Mouse (Mus musculus): Measurements from ENCODE around the gene Cdsn. TPM values are rescaled to one million over a fixed set of nuclear protein-coding genes. Genes with fewer than 3 reads are reported as not detected.
A peak's percentile ranks its signal among the peaks of the same experiment; 100 is the strongest.

Gene Cdsn
- total RNA-seq, 1 experiment from 2014 or later: not detected

DNA sequence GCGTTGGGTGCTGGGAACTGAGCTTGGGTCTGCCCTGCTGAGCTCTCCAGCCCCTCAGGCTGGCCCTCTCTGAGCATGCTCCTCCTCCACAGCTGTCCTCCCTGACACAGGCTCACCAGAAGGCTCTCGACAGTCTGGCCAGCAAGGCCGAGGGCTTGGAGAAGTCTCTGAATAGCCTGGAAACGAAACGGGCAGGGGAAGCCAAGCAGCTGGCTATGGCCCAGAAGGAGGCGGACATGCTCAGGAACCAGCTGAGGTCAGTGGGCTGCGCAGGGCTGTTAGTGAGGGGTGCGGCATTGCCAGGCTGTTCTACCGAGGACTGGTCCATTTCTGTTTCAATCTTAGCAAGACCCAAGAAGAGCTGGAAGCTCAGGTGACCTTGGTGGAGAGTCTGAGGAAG, 27.6 kb upstream of the Cdsn start:
- ATAC-seq (replicated peaks in 1 of 2; ENCODE audit: insufficient read depth in 1 of 2, low FRiP score in 2 of 2, low TSS enrichment in 1 of 2, low read depth in 1 of 2, poor library complexity in 2 of 2, severe bottlenecking in 2 of 2): no peak

DNA sequence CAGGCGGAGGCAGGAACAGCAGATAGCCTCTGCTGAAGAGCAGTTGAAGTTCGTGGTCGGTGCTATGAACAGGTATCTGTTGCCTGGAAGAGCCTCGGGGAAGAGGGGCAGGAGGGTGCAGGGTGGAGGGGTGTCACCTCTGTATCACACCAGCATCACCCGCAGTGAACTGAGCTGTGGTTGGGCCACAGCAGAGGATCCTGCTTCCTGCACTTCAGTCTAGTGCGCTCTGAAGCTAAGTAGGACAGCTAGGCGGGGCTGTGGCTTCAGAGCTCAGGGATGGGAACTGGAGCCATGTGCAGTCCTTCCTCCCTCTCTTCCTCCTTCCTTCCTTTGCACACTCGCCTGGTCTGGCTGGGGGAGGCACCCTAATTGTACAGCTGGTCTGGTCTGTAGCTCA, 25.3 kb upstream of the Cdsn start:
- peak in 1 of 2 experiments; percentile 51; a peak in 1 of 4 replicates for ATAC-seq (replicated peaks in 1 of 2; ENCODE audit: insufficient read depth in 1 of 2, low FRiP score in 2 of 2, low TSS enrichment in 1 of 2, low read depth in 1 of 2, poor library complexity in 2 of 2, severe bottlenecking in 2 of 2)

DNA sequence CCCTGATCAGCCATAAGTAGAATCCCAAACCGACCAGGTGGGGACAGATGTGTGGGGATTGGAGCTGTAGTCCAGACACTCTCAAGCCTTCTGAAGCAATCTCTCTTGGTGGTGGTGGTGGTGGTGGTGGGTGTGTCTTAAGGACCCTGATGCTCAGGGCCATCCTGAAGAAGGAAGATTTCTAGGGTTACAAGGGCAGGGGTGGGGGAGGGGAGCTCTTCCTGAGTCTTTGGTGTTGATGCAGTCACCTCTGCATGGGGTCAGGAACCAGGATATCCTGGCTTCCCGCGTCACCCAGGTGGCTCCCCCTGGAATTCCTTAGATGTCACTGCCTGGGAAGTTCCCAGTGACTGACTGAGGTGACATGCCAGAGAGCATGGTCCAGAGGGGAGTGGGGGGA, 19.6 kb upstream of the Cdsn start:
- no peak for ATAC-seq (replicated peaks in 1 of 2; ENCODE audit: insufficient read depth in 1 of 2, low FRiP score in 2 of 2, low TSS enrichment in 1 of 2, low read depth in 1 of 2, poor library complexity in 2 of 2, severe bottlenecking in 2 of 2)

DNA sequence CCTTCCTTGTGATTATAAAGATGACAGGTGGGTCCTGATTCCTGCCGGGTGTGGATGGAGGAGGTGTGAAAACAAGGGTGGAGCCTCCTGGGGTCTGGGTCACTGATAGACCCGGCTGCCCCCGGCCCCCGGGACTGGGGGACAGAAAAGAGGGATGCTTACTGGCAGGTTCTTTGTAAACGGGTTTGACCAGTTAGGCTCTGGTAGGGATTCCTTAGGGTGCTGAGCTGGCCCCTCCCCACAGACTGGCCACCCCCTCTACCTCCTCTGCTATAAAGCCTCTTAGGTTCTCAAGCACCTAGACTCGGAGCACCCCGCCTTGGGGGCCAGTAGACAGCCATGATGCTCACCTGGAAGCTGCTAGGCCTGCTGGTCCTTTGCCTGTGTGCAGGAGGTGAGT, 19.0 kb upstream of the Cdsn start, which contains the start of gene Psors1c2:
Gene Psors1c2 (plus strand): TSS at position 301 of the 400 bp plus-strand sequence.
- ATAC-seq (replicated peaks in 1 of 2; ENCODE audit: insufficient read depth in 1 of 2, low FRiP score in 2 of 2, low TSS enrichment in 1 of 2, low read depth in 1 of 2, poor library complexity in 2 of 2, severe bottlenecking in 2 of 2): no peak

DNA sequence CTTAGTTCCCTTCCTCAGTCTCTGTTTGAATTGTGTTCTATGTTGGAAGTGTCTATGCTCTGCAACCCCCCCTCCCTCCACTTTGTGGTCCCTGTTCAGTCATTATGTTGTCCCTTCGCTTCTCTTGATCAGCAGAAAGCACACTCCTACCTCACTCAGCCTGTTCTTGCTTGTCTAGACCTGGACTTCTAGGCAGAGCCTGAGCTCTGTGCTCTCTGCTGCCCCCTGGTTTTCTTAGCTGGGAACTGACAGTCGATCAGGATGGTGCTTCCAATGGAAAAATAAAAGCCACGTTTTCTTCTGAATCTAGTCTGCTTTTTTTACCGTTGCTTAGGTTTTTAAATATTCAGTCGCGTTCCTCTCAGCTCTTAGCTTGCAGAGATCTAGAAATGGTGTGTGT, 17.6 kb upstream of the Cdsn start:
- ATAC-seq (replicated peaks in 1 of 2; ENCODE audit: insufficient read depth in 1 of 2, low FRiP score in 2 of 2, low TSS enrichment in 1 of 2, low read depth in 1 of 2, poor library complexity in 2 of 2, severe bottlenecking in 2 of 2): peak; percentile 70 to 81; a peak in 2 of 4 replicates

DNA sequence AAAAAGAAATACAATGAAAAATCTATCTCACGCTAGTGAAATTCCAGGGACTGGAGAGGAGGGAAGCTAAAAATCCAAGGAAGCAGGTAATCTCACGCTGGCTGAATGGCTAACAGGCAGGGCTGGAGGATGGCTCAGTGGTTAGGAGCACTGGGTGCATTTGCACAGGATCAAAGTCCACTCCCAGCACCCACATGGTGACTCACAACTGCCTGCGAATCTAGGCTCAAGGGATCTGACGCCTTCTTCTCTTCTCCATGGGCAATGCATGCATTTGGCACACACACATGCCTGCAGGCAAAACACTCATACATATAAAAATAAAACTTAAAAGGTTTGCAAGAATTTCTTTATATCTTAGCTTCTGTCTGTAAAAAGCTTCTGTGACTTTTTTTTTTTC, 14.5 kb upstream of the Cdsn start:
- no peak for ATAC-seq (replicated peaks in 1 of 2; ENCODE audit: insufficient read depth in 1 of 2, low FRiP score in 2 of 2, low TSS enrichment in 1 of 2, low read depth in 1 of 2, poor library complexity in 2 of 2, severe bottlenecking in 2 of 2)

DNA sequence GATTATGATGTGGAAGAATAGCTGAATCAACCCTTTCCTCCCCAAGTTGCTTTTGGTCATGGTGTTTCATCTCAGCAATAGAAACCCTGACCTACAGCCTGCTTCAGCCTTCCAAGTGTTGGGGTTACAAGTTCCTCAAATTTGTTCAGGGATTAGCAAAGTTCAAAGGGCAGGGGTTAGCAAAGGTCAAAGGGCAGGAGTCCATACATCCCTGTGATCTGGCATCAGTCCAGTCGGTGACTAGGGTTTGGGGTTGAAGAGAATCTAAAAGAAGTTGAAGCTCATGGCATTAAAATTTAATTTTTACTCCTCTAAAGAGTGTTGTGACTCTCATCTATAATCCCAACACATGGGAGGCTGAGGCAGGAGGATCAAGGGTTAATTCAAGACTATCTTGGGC, 13.5 kb upstream of the Cdsn start:
- ATAC-seq (replicated peaks in 1 of 2; ENCODE audit: insufficient read depth in 1 of 2, low FRiP score in 2 of 2, low TSS enrichment in 1 of 2, low read depth in 1 of 2, poor library complexity in 2 of 2, severe bottlenecking in 2 of 2): no peak

DNA sequence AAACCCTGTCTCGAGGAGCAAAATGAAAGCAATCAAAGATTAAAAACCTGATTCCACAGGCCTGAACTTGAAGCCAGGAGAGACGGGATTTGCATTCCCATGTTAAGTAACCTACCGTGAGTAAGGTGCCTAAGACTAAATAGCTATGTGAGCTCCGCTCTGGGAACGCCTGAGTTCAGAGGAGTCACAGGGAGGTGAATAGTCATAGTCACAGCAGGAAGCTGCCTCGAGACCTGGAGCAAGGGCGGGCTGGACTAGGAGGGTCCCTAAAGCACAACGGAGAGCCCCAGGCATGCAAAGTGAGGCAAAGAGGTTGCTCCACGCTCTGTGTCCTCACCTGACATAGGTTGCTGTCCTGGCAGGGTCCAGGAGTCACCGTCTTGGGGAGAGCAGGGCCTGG, 12.4 kb upstream of the Cdsn start:
- ATAC-seq (replicated peaks in 1 of 2; ENCODE audit: insufficient read depth in 1 of 2, low FRiP score in 2 of 2, low TSS enrichment in 1 of 2, low read depth in 1 of 2, poor library complexity in 2 of 2, severe bottlenecking in 2 of 2): no peak

DNA sequence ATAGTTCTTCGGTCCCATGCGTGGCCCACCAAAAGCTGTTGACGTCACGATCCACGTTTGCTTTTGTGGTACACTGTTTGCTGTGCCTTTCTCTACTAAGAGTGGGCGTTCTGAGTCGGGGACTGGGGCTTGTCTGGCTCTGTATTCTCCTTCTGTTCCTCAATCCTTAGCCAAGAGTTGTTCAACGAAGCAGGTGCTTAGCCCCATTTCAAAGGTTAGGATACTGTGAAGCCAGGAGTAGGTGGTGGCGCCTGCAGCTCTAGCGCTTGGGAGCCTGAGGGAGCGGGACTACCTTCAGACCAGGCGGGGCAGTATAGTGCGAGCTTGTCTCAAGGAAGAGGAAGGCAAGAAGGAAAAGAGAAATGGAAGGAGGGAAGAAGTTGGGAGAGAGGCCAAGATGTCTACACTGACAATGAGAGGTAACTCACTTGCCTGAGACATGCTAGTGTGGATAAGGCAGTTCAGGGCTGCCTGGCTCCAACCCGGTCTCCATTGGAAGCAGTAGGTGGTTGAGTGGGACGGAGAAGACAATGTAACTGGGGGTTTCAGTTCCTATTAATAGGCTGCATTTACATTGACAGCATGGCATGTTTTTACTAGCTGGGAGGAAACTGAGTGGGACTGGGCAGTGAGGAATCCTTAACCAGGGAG, 9.0 kb upstream of the Cdsn start:
- ATAC-seq (replicated peaks in 1 of 2; ENCODE audit: insufficient read depth in 1 of 2, low FRiP score in 2 of 2, low TSS enrichment in 1 of 2, low read depth in 1 of 2, poor library complexity in 2 of 2, severe bottlenecking in 2 of 2): no peak

DNA sequence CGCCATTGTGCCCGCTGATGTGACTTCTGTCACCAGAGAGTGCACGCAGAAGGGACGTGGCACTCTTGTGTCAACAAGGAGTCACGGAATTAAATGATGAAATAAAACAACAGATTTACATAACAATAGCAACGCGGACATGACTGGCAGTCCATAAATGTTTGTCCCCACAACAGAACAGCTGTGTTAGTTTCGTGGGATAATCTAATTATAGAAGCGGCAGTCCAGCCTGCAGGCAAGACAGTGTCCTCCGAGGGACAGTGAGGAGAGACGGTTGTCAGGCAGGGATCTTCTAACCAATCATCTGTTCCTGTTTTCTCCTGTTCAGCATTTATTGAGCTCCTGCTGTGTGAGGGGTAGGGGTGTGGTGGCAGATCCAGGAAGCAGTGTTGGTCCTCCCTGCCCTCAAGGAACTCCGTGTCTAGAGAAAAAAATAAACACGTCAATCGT, 8.5 kb upstream of the Cdsn start:
- no peak for ATAC-seq (replicated peaks in 1 of 2; ENCODE audit: insufficient read depth in 1 of 2, low FRiP score in 2 of 2, low TSS enrichment in 1 of 2, low read depth in 1 of 2, poor library complexity in 2 of 2, severe bottlenecking in 2 of 2)

DNA sequence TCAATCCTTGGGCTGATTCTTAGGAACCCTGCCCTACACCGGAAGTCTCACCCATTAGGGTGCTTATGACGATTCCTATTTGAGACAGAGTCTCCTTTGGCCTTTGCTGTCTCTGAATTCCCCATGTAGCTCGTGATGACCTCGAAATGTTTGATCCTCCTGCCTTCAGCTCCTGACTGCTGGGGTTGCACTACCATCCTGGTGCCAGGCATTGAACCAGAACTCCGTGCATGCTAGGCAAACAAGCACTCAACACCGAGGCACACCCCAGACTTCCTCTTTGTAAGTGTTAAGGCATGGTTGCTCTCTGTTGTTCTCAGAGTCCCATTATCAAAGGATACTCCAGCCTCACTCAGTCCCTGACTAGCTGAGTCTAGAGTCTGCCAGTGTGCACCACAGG, 7.9 kb upstream of the Cdsn start:
- no peak for ATAC-seq (replicated peaks in 1 of 2; ENCODE audit: insufficient read depth in 1 of 2, low FRiP score in 2 of 2, low TSS enrichment in 1 of 2, low read depth in 1 of 2, poor library complexity in 2 of 2, severe bottlenecking in 2 of 2)

DNA sequence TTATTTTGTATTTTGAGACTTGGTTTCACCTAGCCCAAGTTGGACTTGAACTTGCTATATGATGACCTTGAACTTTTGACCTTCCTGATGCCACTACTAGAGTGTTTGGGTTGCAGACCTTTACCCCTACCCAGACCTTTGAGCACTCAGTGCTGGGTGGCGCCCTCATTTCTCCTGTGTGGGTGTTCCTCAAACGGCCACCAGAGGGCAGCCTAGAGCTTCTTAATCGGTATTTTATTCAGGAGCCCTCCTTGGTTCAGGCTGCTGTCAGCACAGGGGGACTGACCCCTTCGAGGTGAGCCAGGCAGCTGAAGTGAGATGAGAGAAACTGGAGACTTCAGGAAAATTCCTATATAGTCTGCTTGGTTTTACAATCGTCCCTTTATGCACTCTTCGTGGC, 7.2 kb upstream of the Cdsn start:
- ATAC-seq (replicated peaks in 1 of 2; ENCODE audit: insufficient read depth in 1 of 2, low FRiP score in 2 of 2, low TSS enrichment in 1 of 2, low read depth in 1 of 2, poor library complexity in 2 of 2, severe bottlenecking in 2 of 2): peak; percentile 55; a peak in 1 of 4 replicates

DNA sequence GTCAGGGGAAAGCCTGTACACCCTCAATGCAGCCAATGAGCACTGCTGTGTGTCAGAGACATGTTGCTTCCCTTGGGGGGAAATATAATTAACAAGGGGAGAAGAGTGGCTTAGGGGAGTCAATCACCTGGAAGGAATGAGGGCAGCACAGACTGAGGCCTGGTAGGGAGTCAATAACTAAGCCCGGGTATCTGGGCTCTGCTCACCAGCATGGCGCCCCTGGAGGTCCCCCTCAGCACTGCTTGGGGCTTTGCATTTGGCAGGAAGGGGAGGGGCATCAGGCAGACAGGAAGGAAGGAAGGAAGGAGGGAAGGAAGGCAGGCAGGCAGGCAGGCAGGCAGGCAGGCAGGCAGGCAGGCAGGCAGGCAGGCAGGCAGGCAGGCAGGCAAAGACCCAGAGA, 4.5 kb upstream of the Cdsn start:
- ATAC-seq (replicated peaks in 1 of 2; ENCODE audit: insufficient read depth in 1 of 2, low FRiP score in 2 of 2, low TSS enrichment in 1 of 2, low read depth in 1 of 2, poor library complexity in 2 of 2, severe bottlenecking in 2 of 2): no peak

DNA sequence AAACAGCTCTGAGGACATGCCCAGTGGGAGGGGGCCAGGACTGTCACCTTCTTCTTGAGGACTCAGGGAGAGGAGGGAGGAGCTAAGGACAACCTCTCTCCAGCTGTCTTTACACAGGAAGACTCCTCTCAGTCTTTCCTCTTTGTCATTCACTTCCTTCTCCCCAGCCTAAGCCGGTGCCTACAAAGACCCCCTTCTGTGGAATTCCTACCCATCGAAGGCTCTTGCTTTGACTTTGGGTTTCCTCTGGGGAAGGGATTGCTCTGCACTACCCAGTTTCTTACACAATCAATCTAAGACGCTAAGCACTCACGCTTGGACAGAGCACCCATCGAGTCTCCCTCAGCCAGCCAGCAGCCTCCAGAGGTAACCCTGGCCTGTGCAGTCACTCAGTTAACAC, 3.3 kb upstream of the Cdsn start:
- ATAC-seq (replicated peaks in 1 of 2; ENCODE audit: insufficient read depth in 1 of 2, low FRiP score in 2 of 2, low TSS enrichment in 1 of 2, low read depth in 1 of 2, poor library complexity in 2 of 2, severe bottlenecking in 2 of 2): no peak

DNA sequence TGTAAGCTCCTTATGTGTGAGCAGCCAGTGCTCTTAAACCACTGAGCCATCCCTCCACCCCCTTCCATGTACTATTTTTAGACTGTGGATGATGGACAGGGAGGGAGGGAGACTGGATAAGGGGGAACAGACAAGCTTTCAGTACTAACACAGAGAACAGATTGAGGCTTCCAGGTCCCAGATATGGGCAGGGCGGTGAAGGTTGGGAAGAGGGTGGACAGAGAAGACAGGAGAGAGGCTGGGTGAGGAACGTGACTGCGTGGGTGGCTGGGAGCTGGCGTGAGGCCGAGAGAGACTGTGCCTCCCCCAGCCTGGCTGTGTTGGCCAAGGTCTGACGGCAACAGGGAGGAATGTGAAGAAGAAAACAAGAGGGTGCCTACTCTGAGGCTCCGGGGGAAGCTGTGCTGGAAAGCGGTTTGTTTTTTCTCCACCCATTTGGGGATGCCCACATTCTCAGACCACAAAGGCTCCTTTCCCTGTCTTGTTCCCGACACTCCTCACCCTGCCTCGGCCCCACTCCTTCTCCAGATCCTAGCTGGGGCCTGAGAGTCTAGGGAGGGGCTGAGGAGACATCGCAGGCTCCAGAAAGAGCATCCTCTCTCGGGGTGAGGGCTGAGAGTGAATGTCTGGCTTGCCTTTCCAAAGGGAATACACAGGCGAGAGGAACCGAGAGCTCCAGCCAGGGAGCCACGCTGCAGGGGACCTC, 2.3 kb upstream of the Cdsn start:
- no peak for ATAC-seq (replicated peaks in 1 of 2; ENCODE audit: insufficient read depth in 1 of 2, low FRiP score in 2 of 2, low TSS enrichment in 1 of 2, low read depth in 1 of 2, poor library complexity in 2 of 2, severe bottlenecking in 2 of 2)

DNA sequence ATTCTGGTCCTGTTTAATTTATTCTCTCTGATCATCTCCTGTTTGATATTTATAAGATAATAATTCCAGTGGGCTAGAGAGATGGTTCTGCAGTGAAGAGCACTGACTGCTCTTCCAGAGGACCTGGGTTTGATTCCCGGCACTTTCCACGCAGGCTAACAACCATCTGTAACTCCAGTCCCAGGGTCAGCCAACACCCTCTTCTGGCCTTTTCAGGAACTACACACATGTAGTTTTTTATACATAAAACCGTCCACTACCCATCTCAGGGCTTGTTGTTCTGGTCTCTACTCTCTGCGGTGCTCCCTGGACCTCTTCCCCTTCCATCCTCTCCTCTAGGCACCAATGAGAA, 1.8 kb upstream of the Cdsn start:
- no peak for ATAC-seq (replicated peaks in 1 of 2; ENCODE audit: insufficient read depth in 1 of 2, low FRiP score in 2 of 2, low TSS enrichment in 1 of 2, low read depth in 1 of 2, poor library complexity in 2 of 2, severe bottlenecking in 2 of 2)

DNA sequence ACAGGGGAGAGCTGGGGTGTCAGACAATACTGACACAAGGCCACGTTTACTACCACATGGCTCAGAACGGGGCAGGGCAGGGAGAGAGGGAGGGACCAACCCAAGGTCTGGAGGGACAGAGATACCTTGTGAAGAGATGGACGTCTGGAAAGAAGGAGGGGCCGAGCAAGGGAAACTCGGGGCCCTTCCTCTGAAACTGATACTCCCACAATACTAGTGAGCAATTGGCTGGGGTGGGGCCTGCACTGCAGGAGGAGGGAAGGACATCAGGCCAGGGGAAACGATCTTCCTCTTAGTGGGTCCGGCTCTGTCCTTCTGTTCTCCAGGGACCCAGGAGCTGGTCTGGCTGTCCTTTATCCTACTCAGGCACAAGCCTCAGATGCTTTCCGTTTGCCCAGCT, 1.1 kb upstream of the Cdsn start:
- ATAC-seq (replicated peaks in 1 of 2; ENCODE audit: insufficient read depth in 1 of 2, low FRiP score in 2 of 2, low TSS enrichment in 1 of 2, low read depth in 1 of 2, poor library complexity in 2 of 2, severe bottlenecking in 2 of 2): no peak

DNA sequence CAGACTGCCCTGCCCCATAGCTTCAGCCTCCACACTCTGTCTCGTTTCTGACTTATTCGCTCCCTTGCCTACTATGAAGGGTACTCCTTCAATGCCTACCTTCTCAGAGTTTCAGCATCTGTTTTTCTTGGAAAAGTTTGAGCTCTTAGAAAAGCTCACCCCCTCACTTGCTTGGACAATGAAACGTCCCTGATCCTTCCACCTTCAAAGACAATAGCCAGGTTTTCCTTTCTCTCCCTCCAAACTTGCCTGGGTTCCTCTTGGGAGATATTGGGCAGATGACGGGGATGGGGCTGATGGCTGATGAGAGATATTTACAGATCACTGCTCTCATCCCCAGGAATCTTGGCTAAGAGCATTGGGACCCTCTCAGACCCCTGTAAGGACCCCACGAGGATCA, 2.4 kb downstream of the Cdsn start:
- ATAC-seq (replicated peaks in 1 of 2; ENCODE audit: insufficient read depth in 1 of 2, low FRiP score in 2 of 2, low TSS enrichment in 1 of 2, low read depth in 1 of 2, poor library complexity in 2 of 2, severe bottlenecking in 2 of 2): no peak

DNA sequence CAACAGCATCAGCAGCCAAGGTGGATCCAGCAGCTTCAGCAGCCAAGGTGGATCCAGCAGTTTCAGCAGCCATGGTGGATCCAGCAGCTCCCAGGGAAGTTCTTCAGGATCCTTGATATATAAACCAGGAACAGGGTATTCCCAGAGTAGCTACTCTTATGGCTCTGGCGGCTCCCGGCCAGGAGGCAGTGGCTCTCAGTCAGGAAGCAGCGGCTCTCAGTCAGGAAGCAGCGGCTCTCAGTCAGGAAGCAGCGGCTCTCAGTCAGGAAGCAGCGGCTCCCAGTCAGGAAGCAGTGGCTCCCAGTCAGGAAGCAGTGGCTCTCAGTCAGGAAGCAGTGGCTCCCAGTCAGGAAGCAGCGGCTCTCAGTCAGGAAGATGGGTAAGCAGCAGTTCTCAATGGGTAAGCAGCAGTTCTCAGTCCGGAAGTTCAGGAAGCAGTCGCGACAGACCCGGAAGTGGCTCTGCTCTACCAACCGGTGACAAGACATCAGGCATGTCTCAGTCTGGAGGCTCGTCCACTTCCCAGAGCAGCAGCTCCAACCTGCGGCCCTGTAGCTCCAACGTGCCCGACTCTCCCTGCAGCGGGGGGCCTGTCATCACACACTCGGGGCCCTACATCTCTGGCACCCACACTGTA, 3.0 kb downstream of the Cdsn start:
- no peak for ATAC-seq (replicated peaks in 1 of 2; ENCODE audit: insufficient read depth in 1 of 2, low FRiP score in 2 of 2, low TSS enrichment in 1 of 2, low read depth in 1 of 2, poor library complexity in 2 of 2, severe bottlenecking in 2 of 2)

All from hematopoietic stem cell, adult 5-6 weeks (primary cell).